Mouse (Mus musculus): Measurements from ENCODE around the gene Socs7.

DNA sequence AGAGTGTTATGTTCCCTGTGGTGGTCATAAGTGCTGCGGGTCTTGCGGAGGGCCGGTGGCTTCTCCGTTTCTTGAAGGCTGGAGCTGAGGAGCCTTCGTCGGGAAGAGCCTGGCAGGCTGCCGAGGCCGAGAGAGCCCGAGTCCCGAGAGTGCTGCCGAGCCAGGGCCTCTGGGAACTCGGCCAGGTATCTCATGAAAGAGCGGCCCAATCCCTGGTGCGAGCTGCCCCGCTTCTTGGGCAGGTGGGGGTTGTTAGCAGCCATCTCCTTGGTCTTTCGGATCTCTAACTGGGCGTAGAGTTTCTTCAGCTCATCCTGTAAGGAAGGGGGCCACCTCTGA, 23.4 kb upstream of the Socs7 start:
- TF ChIP-seq CTCF (IDR thresholded peaks at IDR 0.05; ENCODE audit: borderline replicate concordance, control insufficient read depth, extremely low read depth, insufficient read depth, low read length, poor library complexity) (no peak), POLR2A (IDR thresholded peaks at IDR 0.05; ENCODE audit: control insufficient read depth, extremely low read depth, insufficient read depth, low read length, poor library complexity) (no peak)
